Mouse (Mus musculus): Measurements from ENCODE around the gene Nsdhl. TPM values are rescaled to one million over a fixed set of nuclear protein-coding genes. Genes with fewer than 3 reads are reported as not detected.

The Nsdhl gene
- polyA plus RNA-seq, 1 experiment: 44.2 TPM

DNA sequence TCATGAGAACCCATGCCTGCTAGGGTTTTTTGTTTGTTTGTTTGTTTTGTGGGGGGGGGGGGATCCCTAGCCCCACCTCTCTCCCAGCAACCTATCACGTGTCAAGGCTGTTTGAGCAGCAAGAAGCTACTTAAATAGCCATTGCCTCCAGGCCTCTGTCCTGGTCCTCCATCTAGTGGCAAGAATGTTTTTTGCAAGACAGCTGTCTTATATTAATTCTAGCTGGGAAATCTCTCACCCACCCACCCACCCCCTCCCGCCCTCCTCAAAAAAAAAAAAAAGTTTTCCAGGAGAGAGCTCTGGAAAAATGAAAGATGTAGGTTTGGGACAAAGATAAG, 10.0 kb upstream of the Nsdhl start:
- no peak for TF ChIP-seq POLR2A (IDR thresholded peaks at IDR 0.05; ENCODE audit: insufficient read depth, low read length)
- TF ChIP-seq CTCF (IDR thresholded peaks at IDR 0.05; ENCODE audit: low read depth, low read length): no peak
- TF ChIP-seq EP300 (IDR thresholded peaks at IDR 0.05; ENCODE audit: insufficient read depth, low read depth, low read length): no peak
- H3K27me3 ChIP-seq (ENCODE audit: control insufficient read depth, insufficient read depth, low read length, poor library complexity, severe bottlenecking): no peaks in the 10 kb centered on the region
- H3K36me3 ChIP-seq (ENCODE audit: control insufficient read depth, insufficient read depth, low read length, poor library complexity, severe bottlenecking): no peaks in the 10 kb centered on the region
- no peak overlapping the region for H3K4me3 ChIP-seq (ENCODE audit: low read depth, low read length)
- no peak overlapping the region for H3K27ac ChIP-seq (ENCODE audit: insufficient read depth, low read length)
- no peaks in the 10 kb centered on the region for H3K9me3 ChIP-seq (replicated peaks; ENCODE audit: control insufficient read depth, insufficient read depth, low read length, poor library complexity, severe bottlenecking)
- H3K4me1 ChIP-seq (ENCODE audit: control insufficient read depth, insufficient read depth, low read length): no peaks in the 10 kb centered on the region
- no peak overlapping the region for H3K9ac ChIP-seq (ENCODE audit: low read depth, poor library complexity, severe bottlenecking)

DNA sequence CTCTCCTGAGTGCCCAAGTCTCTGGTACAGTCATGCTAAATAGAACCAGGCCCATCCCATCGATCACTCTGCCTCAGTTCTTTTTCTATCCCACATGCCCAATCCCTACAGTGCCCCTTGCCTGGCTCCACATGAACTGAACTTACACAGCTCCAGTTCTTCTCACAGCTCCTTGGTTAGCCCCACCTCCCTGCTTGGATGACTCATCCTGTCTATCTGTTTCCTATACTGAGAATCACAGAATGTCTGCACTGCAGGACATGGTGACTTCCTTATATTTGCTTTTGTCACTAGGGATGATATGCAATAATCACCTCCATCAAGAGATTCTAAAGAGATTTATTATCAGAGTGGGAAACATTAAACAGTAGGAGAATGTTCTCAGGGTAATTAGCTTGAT, 6.7 kb upstream of the Nsdhl start:
- Histone ChIP-seq H3K27ac (ENCODE audit: insufficient read depth, low read length) (no peak overlapping the region), H3K9ac (ENCODE audit: low read depth, poor library complexity, severe bottlenecking) (no peak overlapping the region), H3K36me3 (ENCODE audit: control insufficient read depth, insufficient read depth, low read length, poor library complexity, severe bottlenecking) (no peaks in the 10 kb centered on the region), H3K27me3 (ENCODE audit: control insufficient read depth, insufficient read depth, low read length, poor library complexity, severe bottlenecking) (no peaks in the 10 kb centered on the region), H3K9me3 (replicated peaks; ENCODE audit: control insufficient read depth, insufficient read depth, low read length, poor library complexity, severe bottlenecking) (no peaks in the 10 kb centered on the region), H3K4me1 (ENCODE audit: control insufficient read depth, insufficient read depth, low read length) (no peaks in the 10 kb centered on the region), H3K4me3 (ENCODE audit: low read depth, low read length) (no peak overlapping the region)
- TF ChIP-seq POLR2A (IDR thresholded peaks at IDR 0.05; ENCODE audit: insufficient read depth, low read length) (no peak), CTCF (IDR thresholded peaks at IDR 0.05; ENCODE audit: low read depth, low read length) (no peak), EP300 (IDR thresholded peaks at IDR 0.05; ENCODE audit: insufficient read depth, low read depth, low read length) (no peak)

DNA sequence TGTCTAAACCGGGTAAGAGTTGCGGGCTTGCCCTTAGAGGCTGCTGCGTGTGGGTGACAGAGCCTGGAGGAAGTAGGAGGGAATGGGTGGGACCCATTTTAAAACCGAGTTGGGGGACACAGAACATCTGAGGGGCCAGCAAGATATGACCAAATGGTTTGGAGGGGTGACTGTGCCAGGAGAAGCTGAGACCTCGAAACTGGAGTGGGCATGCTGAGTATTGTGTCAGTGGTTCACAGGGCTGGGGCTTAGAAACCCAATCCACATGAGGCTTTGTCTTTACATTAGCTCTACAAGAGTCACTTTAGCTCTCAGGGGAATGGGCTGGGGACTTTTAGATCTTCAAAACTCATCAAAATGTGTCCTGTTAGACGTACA, 314 bp downstream of the Nsdhl start:
- H3K9me3 ChIP-seq (replicated peaks; ENCODE audit: control insufficient read depth, insufficient read depth, low read length, poor library complexity, severe bottlenecking): no peaks in the 10 kb centered on the region
- no peaks in the 10 kb centered on the region for H3K27me3 ChIP-seq (ENCODE audit: control insufficient read depth, insufficient read depth, low read length, poor library complexity, severe bottlenecking)
- H3K9ac ChIP-seq (ENCODE audit: low read depth, poor library complexity, severe bottlenecking): peak overlapping the region; percentile 70
- H3K4me1 ChIP-seq (ENCODE audit: control insufficient read depth, insufficient read depth, low read length): no peaks in the 10 kb centered on the region
- H3K27ac ChIP-seq (ENCODE audit: insufficient read depth, low read length): no peak overlapping the region
- H3K4me3 ChIP-seq (ENCODE audit: low read depth, low read length): peak overlapping the region; percentile 91
- TF ChIP-seq EP300 (IDR thresholded peaks at IDR 0.05; ENCODE audit: insufficient read depth, low read depth, low read length): no peak
- no peak for TF ChIP-seq CTCF (IDR thresholded peaks at IDR 0.05; ENCODE audit: low read depth, low read length)
- no peak for TF ChIP-seq POLR2A (IDR thresholded peaks at IDR 0.05; ENCODE audit: insufficient read depth, low read length)
- H3K36me3 ChIP-seq (ENCODE audit: control insufficient read depth, insufficient read depth, low read length, poor library complexity, severe bottlenecking): no peaks in the 10 kb centered on the region

GRCm38 (mm10) chrX:72921391-72921790, 3.0 kb downstream of the Nsdhl start:
- Histone ChIP-seq H3K9me3 (replicated peaks; ENCODE audit: control insufficient read depth, insufficient read depth, low read length, poor library complexity, severe bottlenecking) (no peaks in the 10 kb centered on the region), H3K4me3 (ENCODE audit: low read depth, low read length) (no peak overlapping the region), H3K4me1 (ENCODE audit: control insufficient read depth, insufficient read depth, low read length) (no peaks in the 10 kb centered on the region), H3K9ac (ENCODE audit: low read depth, poor library complexity, severe bottlenecking) (no peak overlapping the region), H3K27ac (ENCODE audit: insufficient read depth, low read length) (no peak overlapping the region), H3K36me3 (ENCODE audit: control insufficient read depth, insufficient read depth, low read length, poor library complexity, severe bottlenecking) (no peaks in the 10 kb centered on the region; the same call in 1 of the 2 replicates), H3K27me3 (ENCODE audit: control insufficient read depth, insufficient read depth, low read length, poor library complexity, severe bottlenecking) (no peaks in the 10 kb centered on the region)
- TF ChIP-seq CTCF (IDR thresholded peaks at IDR 0.05; ENCODE audit: low read depth, low read length) (no peak), POLR2A (IDR thresholded peaks at IDR 0.05; ENCODE audit: insufficient read depth, low read length) (no peak), EP300 (IDR thresholded peaks at IDR 0.05; ENCODE audit: insufficient read depth, low read depth, low read length) (no peak)

GRCm38 (mm10) chrX:72953464-72953863, 35.1 kb downstream of the Nsdhl start:
- Histone ChIP-seq H3K36me3 (ENCODE audit: control insufficient read depth, insufficient read depth, low read length, poor library complexity, severe bottlenecking) (peaks cover 7% of the 10 kb centered on the region), H3K9me3 (replicated peaks; ENCODE audit: control insufficient read depth, insufficient read depth, low read length, poor library complexity, severe bottlenecking) (peaks cover 4% of the 10 kb centered on the region; the same call in 1 of the 2 replicates), H3K27ac (ENCODE audit: insufficient read depth, low read length) (no peak overlapping the region), H3K4me3 (ENCODE audit: low read depth, low read length) (no peak overlapping the region), H3K27me3 (ENCODE audit: control insufficient read depth, insufficient read depth, low read length, poor library complexity, severe bottlenecking) (no peaks in the 10 kb centered on the region), H3K4me1 (ENCODE audit: control insufficient read depth, insufficient read depth, low read length) (no peaks in the 10 kb centered on the region), H3K9ac (ENCODE audit: low read depth, poor library complexity, severe bottlenecking) (no peak overlapping the region)
- no peak for TF ChIP-seq POLR2A (IDR thresholded peaks at IDR 0.05; ENCODE audit: insufficient read depth, low read length)
- no peak for TF ChIP-seq CTCF (IDR thresholded peaks at IDR 0.05; ENCODE audit: low read depth, low read length)
- TF ChIP-seq EP300 (IDR thresholded peaks at IDR 0.05; ENCODE audit: insufficient read depth, low read depth, low read length): no peak

- H3K27ac ChIP-seq (ENCODE audit: insufficient read depth, low read length): no peak overlapping the region
- H3K4me1 ChIP-seq (ENCODE audit: control insufficient read depth, insufficient read depth, low read length): no peaks in the 10 kb centered on the region
- no peak overlapping the region for H3K4me3 ChIP-seq (ENCODE audit: low read depth, low read length)
- peaks cover 7% of the 10 kb centered on the region for H3K36me3 ChIP-seq (ENCODE audit: control insufficient read depth, insufficient read depth, low read length, poor library complexity, severe bottlenecking)
- H3K9me3 ChIP-seq (replicated peaks; ENCODE audit: control insufficient read depth, insufficient read depth, low read length, poor library complexity, severe bottlenecking): no peaks in the 10 kb centered on the region
- H3K9ac ChIP-seq (ENCODE audit: low read depth, poor library complexity, severe bottlenecking): no peak overlapping the region
- no peaks in the 10 kb centered on the region for H3K27me3 ChIP-seq (ENCODE audit: control insufficient read depth, insufficient read depth, low read length, poor library complexity, severe bottlenecking)
- no peak for TF ChIP-seq EP300 (IDR thresholded peaks at IDR 0.05; ENCODE audit: insufficient read depth, low read depth, low read length)
- TF ChIP-seq POLR2A (IDR thresholded peaks at IDR 0.05; ENCODE audit: insufficient read depth, low read length): no peak
- TF ChIP-seq CTCF (IDR thresholded peaks at IDR 0.05; ENCODE audit: low read depth, low read length): no peak
Observed at GRCm38 (mm10) chrX:72956486-72956885, 38.1 kb downstream of the Nsdhl start.
